Mouse (Mus musculus): ENCODE data around the gene Gm49661.

The Gm49661 gene

GRCm38 (mm10) chr8:84984294-84985048 is 15.2 kb upstream of the Gm49661 start:
- no peak for DNase-seq (ENCODE audit: extremely low read depth, low read depth)

- DNase-seq (ENCODE audit: extremely low read depth, low read depth): no peak
Observed at GRCm38 (mm10) chr8:84982499-84983011, 13.3 kb upstream of the Gm49661 start.

GRCm38 (mm10) chr8:84981644-84982498 is 12.6 kb upstream of the Gm49661 start:
- no peak for DNase-seq (ENCODE audit: extremely low read depth, low read depth)

GRCm38 (mm10) chr8:84980622-84981358 is 11.6 kb upstream of the Gm49661 start:
- no peak for DNase-seq (ENCODE audit: extremely low read depth, low read depth)

GRCm38 (mm10) chr8:84979599-84980421 is 10.6 kb upstream of the Gm49661 start:
- DNase-seq (ENCODE audit: extremely low read depth, low read depth): peak; percentile 97

GRCm38 (mm10) chr8:84978248-84978940 is 9.2 kb upstream of the Gm49661 start, which contains the start of gene Junb:
Gene Junb, minus strand, starts transcription at chr8:84978718.
- no peak for DNase-seq (ENCODE audit: extremely low read depth, low read depth)

GRCm38 (mm10) chr8:84977435-84978247 is 8.4 kb upstream of the Gm49661 start:
- no peak for DNase-seq (ENCODE audit: extremely low read depth, low read depth)

- no peak for DNase-seq (ENCODE audit: extremely low read depth, low read depth)
Observed at GRCm38 (mm10) chr8:84976763-84977434, 7.7 kb upstream of the Gm49661 start.

- DNase-seq (ENCODE audit: extremely low read depth, low read depth): no peak
Observed at GRCm38 (mm10) chr8:84976031-84976762, 7.0 kb upstream of the Gm49661 start.

- DNase-seq (ENCODE audit: extremely low read depth, low read depth): no peak
Observed at GRCm38 (mm10) chr8:84975434-84975833, 6.2 kb upstream of the Gm49661 start.

- DNase-seq (ENCODE audit: extremely low read depth, low read depth): no peak
Observed at GRCm38 (mm10) chr8:84974543-84975142, 5.4 kb upstream of the Gm49661 start.

GRCm38 (mm10) chr8:84973803-84974542 is 4.7 kb upstream of the Gm49661 start:
- DNase-seq (ENCODE audit: extremely low read depth, low read depth): peak; percentile 55

GRCm38 (mm10) chr8:84973079-84973478 is 3.8 kb upstream of the Gm49661 start:
- DNase-seq (ENCODE audit: extremely low read depth, low read depth): no peak

GRCm38 (mm10) chr8:84970913-84971312 is 1.7 kb upstream of the Gm49661 start:
- peak; percentile 95 for DNase-seq (ENCODE audit: extremely low read depth, low read depth)

- DNase-seq (ENCODE audit: extremely low read depth, low read depth): no peak
Observed at GRCm38 (mm10) chr8:84970135-84970790, 1.0 kb upstream of the Gm49661 start.

GRCm38 (mm10) chr8:84968650-84969049 is 583 bp downstream of the Gm49661 start:
- DNase-seq (ENCODE audit: extremely low read depth, low read depth): no peak
